Mouse (Mus musculus): ENCODE measurements at regions not wholly inside any gene's neighbourhood (a gene's known extent, or its start where the extent isn't known, plus 50 kb on each side); places are given as distances from the start of the nearest gene placed in this dataset.
A peak's percentile ranks its signal among the peaks of the same experiment; 100 is the strongest.

DNA sequence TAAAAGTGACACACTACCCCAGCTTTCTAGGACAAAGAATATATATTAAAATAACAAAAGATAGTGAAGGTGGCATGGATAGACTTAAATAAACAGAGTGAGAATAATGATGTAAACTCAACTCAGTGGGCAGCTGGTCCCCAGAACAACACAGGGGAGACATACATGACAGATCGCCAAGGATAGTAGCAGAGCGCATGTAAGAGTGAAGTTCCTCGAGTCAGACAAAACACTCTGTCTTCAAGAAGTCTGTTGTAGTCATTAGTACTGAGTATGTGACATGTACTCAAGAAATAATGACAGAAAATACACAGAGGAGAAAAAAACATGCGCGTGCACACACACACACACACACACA lies 74.8 kb upstream of the Stxbp5l start:
- no peak for DNase-seq (ENCODE audit: low read depth, low spot score)

- no peak for DNase-seq (ENCODE audit: low read depth, low spot score)
Measured at GRCm38 (mm10) chr16:37458592-37459532, 74.1 kb upstream of the Stxbp5l start.

DNA sequence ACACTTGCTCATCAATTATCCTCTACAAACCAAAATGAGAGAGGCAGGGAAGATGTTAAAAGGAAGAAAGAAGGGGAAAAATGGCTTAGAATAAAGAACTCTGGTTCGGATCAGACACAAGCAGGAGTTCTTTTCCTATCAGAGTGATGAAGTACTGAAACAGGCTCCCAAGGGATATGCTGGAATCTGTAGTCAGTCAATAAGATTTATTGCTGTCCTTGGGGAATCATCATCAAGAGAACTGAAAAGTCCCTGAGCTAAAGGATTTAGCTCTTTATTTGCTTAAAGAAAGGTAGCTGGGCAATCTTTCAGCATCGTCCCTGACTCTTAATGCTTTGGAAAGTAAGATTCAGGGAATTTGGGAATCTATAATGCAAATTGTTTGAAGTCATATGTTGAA lies 71.2 kb upstream of the Stxbp5l start:
- no peak for DNase-seq (ENCODE audit: low read depth, low spot score)

GRCm38 (mm10) chr16:37449846-37450245 lies 65.1 kb upstream of the Stxbp5l start:
- no peak for DNase-seq (ENCODE audit: low read depth, low spot score)

GRCm38 (mm10) chr16:37445756-37446155 lies 61.0 kb upstream of the Stxbp5l start:
- no peak for DNase-seq (ENCODE audit: low read depth, low spot score)

GRCm38 (mm10) chr16:37442936-37443335 lies 58.2 kb upstream of the Stxbp5l start:
- DNase-seq (ENCODE audit: low read depth, low spot score): no peak

GRCm38 (mm10) chr16:37442481-37442880 lies 57.7 kb upstream of the Stxbp5l start:
- DNase-seq (ENCODE audit: low read depth, low spot score): no peak

GRCm38 (mm10) chr16:37440628-37441164 lies 55.9 kb upstream of the Stxbp5l start:
- peak; percentile 37 for DNase-seq (ENCODE audit: low read depth, low spot score)
